Mouse (Mus musculus) liver, postnatal 0 days (tissue): ENCODE results near the gene Zbtb7b. TPM values are rescaled to one million over a fixed set of nuclear protein-coding genes. Genes with fewer than 3 reads are reported as not detected.
A peak's percentile ranks its signal among the peaks of the same experiment; 100 is the strongest.

Experiments
- ATAC-seq: fragments of 200-750 bp; cut with Nextera tagmentation; 2 replicates; pipeline ENCODE4 v1.8.0; 2017; ENCODE audit warnings: mild to moderate bottlenecking, moderate library complexity
- DNase-seq: peaks from one replicate; pipeline ENCODE4 v3.0.0-alpha.2; 2016
- H3K27ac ChIP-seq: fragments of 300-500 bp; sonication (generic); 2 replicates; pipeline ENCODE4 v1.5.1; 2014; ENCODE audit warnings: antibody characterized with exemption, moderate library complexity, mild to moderate bottlenecking, low read depth
- H3K27me3 ChIP-seq: fragments of 300-500 bp; sonication (generic); 2 replicates; pipeline ENCODE4 v1.6.1; 2014; ENCODE audit warnings: low read length, control low read depth, mixed read lengths; ENCODE audit not compliant: insufficient read depth
- H3K36me3 ChIP-seq: fragments of 300-500 bp; sonication (generic); replicated peaks from 2 replicates; pipeline ENCODE4 v1.6.1; 2014; ENCODE audit warnings: mild to moderate bottlenecking, control low read depth, low read length, moderate library complexity, mixed read lengths; ENCODE audit not compliant: insufficient read depth
- H3K4me1 ChIP-seq: fragments of 300-500 bp; sonication (generic); 2 replicates; pipeline ENCODE4 v1.6.1; 2014; ENCODE audit warnings: antibody characterized with exemption, mild to moderate bottlenecking, control low read depth; ENCODE audit not compliant: insufficient read depth
- H3K4me2 ChIP-seq: fragments of 300-500 bp; sonication (generic); 2 replicates; pipeline ENCODE4 v1.6.1; 2014; ENCODE audit warnings: low read depth, mild to moderate bottlenecking, low read length, moderate library complexity, mixed read lengths
- H3K4me3 ChIP-seq: fragments of 300-500 bp; sonication (generic); 2 replicates; pipeline ENCODE4 v1.5.1; 2014; ENCODE audit warnings: low read depth, low read length
- H3K9ac ChIP-seq: fragments of 300-500 bp; sonication (generic); replicated peaks from 2 replicates; pipeline ENCODE4 v1.6.1; 2014; ENCODE audit warnings: mild to moderate bottlenecking, moderate library complexity
- H3K9me3 ChIP-seq: fragments of 300-500 bp; sonication (generic); 2 replicates; pipeline ENCODE4 v1.6.1; 2016; ENCODE audit warnings: mild to moderate bottlenecking, control low read depth, low read length, mixed read lengths
- CTCF ChIP-seq: sonication (generic); IDR thresholded peaks from 2 replicates; pipeline ENCODE4 v1.5.1; 2016; ENCODE audit warnings: antibody characterized with exemption, low read depth
- EP300 ChIP-seq: IDR thresholded peaks from 2 replicates; pipeline ENCODE4 v1.6.1; 2016; ENCODE audit warnings: antibody characterized with exemption, low read depth, mild to moderate bottlenecking
- WGBS: fragments of 180-500 bp; shearing (Covaris S2); extraction: QIAGEN DNeasy Blood & Tissue Kit; methylation state at CpG from one replicate; pipeline ENCODE4 v1.1.7; 2014; ENCODE audit not compliant: insufficient replicate concordance; 5-methylcytosine and 5-hydroxymethylcytosine counted together
- polyA plus RNA-seq: library from polyadenylated mRNA; unstranded; fragments of >200 nt; fragmentation: Nextera tagmentation; extraction: Ambion mirVana; gene quantifications from 2 replicates; pipeline ENCODE4 v1.2.1, GENCODE M21; 2015

The Zbtb7b gene
- polyA plus RNA-seq: 4.1 and 4.7 TPM in 2 replicates

DNA sequence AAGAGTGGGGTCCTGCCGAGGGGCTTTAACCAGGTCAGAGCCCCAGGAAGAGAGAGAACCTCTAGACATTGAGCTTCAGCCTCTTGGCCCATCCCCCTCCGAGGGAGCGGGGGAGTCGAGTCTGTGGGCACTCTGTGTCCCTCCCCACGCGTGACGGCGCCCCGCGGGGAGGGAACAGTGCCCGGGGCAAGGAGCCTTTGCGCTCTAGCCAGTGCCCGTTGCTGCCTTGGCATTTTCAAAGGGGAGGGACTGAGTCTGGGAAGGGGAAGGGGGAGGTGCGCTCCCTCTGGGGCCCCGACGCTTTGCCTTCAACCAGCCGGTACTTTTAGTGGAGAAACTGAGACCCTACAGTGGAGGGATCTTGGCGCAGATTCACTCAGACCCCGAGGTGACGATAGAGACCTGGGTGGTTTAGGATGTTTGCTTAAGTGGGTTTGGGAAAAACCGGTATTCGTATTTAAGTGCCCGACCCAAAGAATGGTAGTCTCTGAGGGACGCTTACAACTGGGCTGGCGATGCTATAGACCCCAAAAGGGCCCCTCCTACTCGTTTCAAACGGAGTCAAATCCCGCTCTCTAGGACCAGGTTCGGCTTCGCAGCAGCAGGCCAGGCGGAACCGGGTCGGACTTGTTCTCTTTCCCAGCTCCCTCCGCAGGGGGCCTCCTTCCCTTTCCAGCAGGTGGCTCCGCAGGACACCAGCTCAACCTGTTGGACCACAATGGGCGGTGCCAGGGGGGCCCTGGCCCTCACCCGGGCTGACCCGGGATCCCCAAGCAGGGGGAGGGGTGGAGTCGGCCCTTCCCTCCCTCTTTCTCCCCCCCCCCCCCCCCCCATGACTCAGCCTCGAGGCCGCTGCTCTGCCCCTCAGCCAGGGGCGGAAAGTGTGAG, at the start of gene Zbtb7b:
Gene Zbtb7b, minus strand, starts transcription at position 771 of the 888 bp plus-strand sequence.
- Histone ChIP-seq H3K27ac (peak within 1 kb of the TSS; percentile 99), H3K36me3 (no peaks in the 10 kb centered on the region), H3K9ac (peak within 1 kb of the TSS; percentile 79), H3K4me2 (peak within 1 kb of the TSS; percentile 100), H3K27me3 (peaks cover 12% of the 10 kb centered on the region), H3K4me1 (peaks cover 57% of the 10 kb centered on the region), H3K4me3 (peak within 1 kb of the TSS; percentile 78), H3K9me3 (no peaks in the 10 kb centered on the region)
- DNase-seq (peak; percentile 84), ATAC-seq (peak; percentile 64)
- no peak for TF ChIP-seq EP300
- peak; percentile 60 for TF ChIP-seq CTCF
- WGBS: under 1% methylated on average over 38 of the region's 42 CpGs

DNA sequence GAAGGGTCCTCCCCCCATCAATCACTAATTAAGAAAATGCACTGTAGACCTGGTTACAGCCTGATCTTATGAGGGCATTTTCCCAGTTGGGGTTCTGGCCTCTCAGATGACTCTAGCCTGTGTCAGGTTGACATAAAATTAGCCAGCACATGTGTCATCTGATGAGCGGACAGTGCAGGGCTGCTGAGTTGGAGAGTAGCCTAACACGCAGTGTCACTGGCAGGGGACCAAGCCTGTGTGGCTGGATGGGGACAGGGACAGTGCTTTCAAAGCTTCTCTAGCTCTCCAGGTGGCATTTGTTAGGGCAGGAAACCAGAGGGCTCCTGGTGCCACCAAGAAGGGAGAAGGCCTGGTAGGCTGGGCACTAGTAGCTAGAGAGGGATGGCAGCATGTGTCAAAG, 46.1 kb upstream of the Zbtb7b start:
- H3K9me3 ChIP-seq: no peaks in the 10 kb centered on the region
- H3K27me3 ChIP-seq: no peaks in the 10 kb centered on the region
- peaks cover 18% of the 10 kb centered on the region for H3K36me3 ChIP-seq
- H3K4me1 ChIP-seq: peaks cover 14% of the 10 kb centered on the region
- no peak overlapping the region for H3K4me2 ChIP-seq
- WGBS: 70% methylated on average over 2 of the region's 2 CpGs
- ATAC-seq (no peak), DNase-seq (no peak)
- H3K9ac ChIP-seq: no peak overlapping the region
- no peak overlapping the region for H3K27ac ChIP-seq
- H3K4me3 ChIP-seq: no peak overlapping the region
- no peak for TF ChIP-seq EP300
- TF ChIP-seq CTCF: no peak

DNA sequence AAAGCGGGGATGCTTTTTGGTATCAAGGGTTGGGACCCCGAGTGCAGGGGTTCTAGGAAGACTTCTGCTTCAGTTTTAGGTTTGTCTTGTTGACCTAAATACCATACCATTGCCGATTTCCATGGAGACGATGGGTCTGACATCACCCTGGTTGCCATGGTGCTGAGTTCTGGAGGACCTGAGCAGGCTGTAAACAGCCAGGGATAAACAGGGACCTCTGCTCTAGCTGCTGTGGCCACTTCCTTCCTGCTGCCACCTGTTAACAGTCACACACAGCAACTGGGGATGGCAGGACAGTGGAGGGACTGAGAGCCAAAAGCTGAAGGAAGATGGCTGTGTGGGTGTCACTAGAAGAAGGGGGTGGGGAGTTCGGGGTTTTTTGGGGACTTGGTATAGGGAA, 42.7 kb upstream of the Zbtb7b start:
- no peak for DNase-seq
- Histone ChIP-seq H3K36me3 (peaks cover 18% of the 10 kb centered on the region), H3K4me1 (peaks cover 14% of the 10 kb centered on the region), H3K9me3 (no peaks in the 10 kb centered on the region), H3K27ac (peak overlapping the region; percentile 59), H3K9ac (peak overlapping the region; percentile 71), H3K27me3 (no peaks in the 10 kb centered on the region), H3K4me3 (peak overlapping the region; percentile 63), H3K4me2 (peak overlapping the region; percentile 82)
- TF ChIP-seq CTCF (no peak), EP300 (no peak)
- 14% methylated on average over 5 of the region's 5 CpGs for WGBS
- ATAC-seq: peak; percentile 37; the same call in 1 of the 2 replicates

DNA sequence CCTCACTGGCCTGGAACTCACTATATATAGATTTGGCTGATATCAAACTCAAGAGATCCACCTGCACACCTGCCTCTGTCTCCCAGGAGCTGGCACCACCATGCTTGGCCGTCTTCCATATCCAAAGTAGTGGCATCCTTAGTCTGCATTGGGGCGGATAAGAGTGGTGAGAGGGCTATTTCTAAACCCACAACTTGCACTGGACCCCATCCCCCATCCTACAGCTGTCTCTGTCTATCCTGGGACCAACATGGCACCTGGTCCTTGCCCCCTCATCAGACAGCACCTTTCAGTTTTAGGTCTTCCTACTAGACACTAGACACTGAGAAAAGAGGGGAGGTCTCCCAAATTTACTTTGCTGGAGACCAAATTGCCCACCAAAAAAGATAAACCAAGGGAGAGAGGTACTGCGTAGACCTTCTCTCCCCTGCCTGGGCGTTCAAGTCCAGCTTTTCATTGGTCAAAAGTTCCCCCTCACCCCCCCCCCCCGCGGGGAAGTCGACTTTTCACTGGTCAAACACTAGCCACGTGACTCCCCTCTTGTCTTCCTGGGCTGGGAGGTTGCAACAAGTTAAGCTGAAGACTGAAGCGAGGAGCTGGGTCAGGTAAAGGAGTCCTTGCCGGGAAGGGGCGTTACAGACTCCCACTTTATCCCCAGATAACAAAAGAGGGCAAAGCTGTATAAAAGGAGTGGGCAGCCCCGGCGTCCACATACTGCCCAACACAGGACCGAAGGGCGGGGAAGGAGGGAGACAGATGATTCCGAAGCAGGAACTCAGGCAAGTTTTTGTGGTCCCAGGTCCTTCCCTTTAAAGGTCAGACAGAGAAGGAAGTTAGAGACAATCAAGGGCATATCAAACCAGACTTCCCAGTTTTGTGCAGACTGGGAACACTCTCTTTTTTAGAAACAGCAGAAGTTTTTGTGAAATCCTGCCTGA, 41.9 kb upstream of the Zbtb7b start, which contains the start of gene Pbxip1:
Gene Pbxip1, plus strand, starts transcription at position 531 of the 938 bp plus-strand sequence.
- Histone ChIP-seq H3K4me2 (peak within 1 kb of the TSS; percentile 82), H3K9ac (peak within 1 kb of the TSS; percentile 71), H3K27ac (peak within 1 kb of the TSS; percentile 59), H3K27me3 (no peaks in the 10 kb centered on the region), H3K36me3 (peaks cover 18% of the 10 kb centered on the region), H3K4me1 (peaks cover 17% of the 10 kb centered on the region), H3K4me3 (peak within 1 kb of the TSS; percentile 63), H3K9me3 (no peaks in the 10 kb centered on the region)
- peak; percentile 80 for DNase-seq
- peak; percentile 81 for ATAC-seq
- TF ChIP-seq CTCF: no peak
- no peak for TF ChIP-seq EP300
- 5% methylated on average over 16 of the region's 16 CpGs for WGBS

DNA sequence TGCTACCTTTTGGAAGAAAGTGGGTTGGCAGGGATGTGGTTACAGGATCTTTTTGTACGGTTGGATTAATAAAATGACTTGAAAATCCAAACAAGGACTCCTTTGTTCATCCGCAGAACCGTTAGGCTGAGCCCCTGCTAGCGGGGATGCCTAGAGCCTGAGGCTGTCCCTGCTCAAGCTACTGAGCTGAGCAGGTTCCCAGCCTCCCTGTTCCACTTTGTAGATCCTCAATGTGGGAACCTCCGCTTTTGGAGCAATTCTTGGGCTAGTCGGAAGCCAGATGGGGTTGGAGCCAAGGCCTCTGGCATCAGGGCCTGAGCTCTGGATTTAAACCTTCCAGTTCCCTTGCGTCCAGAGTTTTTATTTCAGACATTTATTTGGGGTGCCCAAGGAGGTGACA, 40.5 kb upstream of the Zbtb7b start:
- Histone ChIP-seq H3K9me3 (no peaks in the 10 kb centered on the region), H3K4me2 (no peak overlapping the region), H3K9ac (no peak overlapping the region), H3K4me1 (peaks cover 23% of the 10 kb centered on the region), H3K4me3 (no peak overlapping the region), H3K36me3 (peaks cover 18% of the 10 kb centered on the region), H3K27ac (no peak overlapping the region), H3K27me3 (no peaks in the 10 kb centered on the region)
- ATAC-seq: no peak
- no peak for DNase-seq
- WGBS: 84% methylated on average over 7 of the region's 7 CpGs
- no peak for TF ChIP-seq CTCF
- no peak for TF ChIP-seq EP300
